Mouse (Mus musculus) forebrain, embryonic 14.5 days (tissue): ENCODE measurements at regions not wholly inside any gene's neighbourhood (a gene's known extent, or its start where the extent isn't known, plus 50 kb on each side); places are given as distances from the start of the nearest gene placed in this dataset.
A peak's percentile ranks its signal among the peaks of the same experiment; 100 is the strongest.

Experiments
- ATAC-seq: fragments of 200-750 bp; cut with Nextera tagmentation; 2 replicates; pipeline ENCODE4 v1.8.0; 2017; ENCODE audit warnings: mild to moderate bottlenecking, moderate library complexity
- DNase-seq: peaks from one replicate; pipeline ENCODE4 v3.0.0-alpha.2; 2015; ENCODE audit warnings: low spot score
- H3K27ac ChIP-seq: fragments of 300-500 bp; sonication (generic); 2 replicates; pipeline ENCODE4 v1.5.1; 2014; ENCODE audit warnings: low read depth, mild to moderate bottlenecking, control low read depth, low read length, moderate library complexity
- H3K27me3 ChIP-seq: fragments of 300-500 bp; sonication (generic); replicated peaks from 2 replicates; pipeline ENCODE4 v1.6.1; 2014; ENCODE audit warnings: low read length, control low read depth, mixed read lengths; ENCODE audit not compliant: control insufficient read depth, insufficient read depth
- H3K36me3 ChIP-seq: fragments of 300-500 bp; sonication (generic); 2 replicates; pipeline ENCODE4 v1.6.1; 2014; ENCODE audit warnings: low read length, control low read depth; ENCODE audit not compliant: control insufficient read depth, insufficient read depth
- H3K4me1 ChIP-seq: fragments of 300-500 bp; sonication (generic); 2 replicates; pipeline ENCODE4 v1.6.1; 2014; ENCODE audit warnings: antibody characterized with exemption, low read length, control low read depth; ENCODE audit not compliant: control insufficient read depth, insufficient read depth
- H3K4me2 ChIP-seq: fragments of 300-500 bp; sonication (generic); 2 replicates; pipeline ENCODE4 v1.6.1; 2014; ENCODE audit warnings: mild to moderate bottlenecking, control low read depth, low read length
- H3K4me3 ChIP-seq: fragments of 300-500 bp; sonication (generic); 2 replicates; pipeline ENCODE4 v1.5.1; 2014; ENCODE audit warnings: low read depth, low read length, control low read depth
- H3K9ac ChIP-seq: fragments of 300-500 bp; sonication (generic); 2 replicates; pipeline ENCODE4 v1.6.1; 2014; ENCODE audit warnings: mild to moderate bottlenecking, low read length, control low read depth, moderate library complexity
- H3K9me3 ChIP-seq: fragments of 300-500 bp; sonication (generic); replicated peaks from 2 replicates; pipeline ENCODE4 v1.6.1; 2016; ENCODE audit warnings: low read length, control low read depth, mixed read lengths; ENCODE audit not compliant: control insufficient read depth
- WGBS: fragments of 180-500 bp; shearing (Covaris S2); extraction: QIAGEN DNeasy Blood & Tissue Kit; methylation state at CpG from one replicate; pipeline ENCODE4 v1.1.7; 2014; 5-methylcytosine and 5-hydroxymethylcytosine counted together

- no peak overlapping the region for H3K4me3 ChIP-seq
- no peaks in the 10 kb centered on the region for H3K9me3 ChIP-seq
- no peaks in the 10 kb centered on the region for H3K27me3 ChIP-seq
- no peaks in the 10 kb centered on the region for H3K36me3 ChIP-seq
- ATAC-seq, result no peak
- H3K9ac ChIP-seq, result no peak overlapping the region
- 17% methylated on average over 4 of the region's 4 CpGs for WGBS
- H3K4me2 ChIP-seq, result no peak overlapping the region
- no peaks in the 10 kb centered on the region for H3K4me1 ChIP-seq
- DNase-seq, result no peak
- no peak overlapping the region for H3K27ac ChIP-seq
Observed at GRCm38 (mm10) chr5:85793148-85793547, 272.2 kb downstream of the Cenpc1 start.

GRCm38 (mm10) chr5:85780730-85781454 lies 284.5 kb downstream of the Cenpc1 start:
- no peak for DNase-seq
- Histone ChIP-seq H3K9ac (no peak overlapping the region), H3K4me2 (no peak overlapping the region), H3K36me3 (no peaks in the 10 kb centered on the region), H3K4me3 (no peak overlapping the region), H3K9me3 (no peaks in the 10 kb centered on the region), H3K27ac (peak overlapping the region; percentile 17; the same call in 1 of the 2 replicates), H3K4me1 (peaks cover 8% of the 10 kb centered on the region; the same call in 1 of the 2 replicates), H3K27me3 (no peaks in the 10 kb centered on the region)
- ATAC-seq, result peak; percentile 73; the same call in 1 of the 2 replicates
- 40% methylated on average over 8 of the region's 8 CpGs for WGBS

- Histone ChIP-seq H3K4me3 (no peak overlapping the region), H3K4me1 (peaks cover 8% of the 10 kb centered on the region; the same call in 1 of the 2 replicates), H3K27ac (no peak overlapping the region), H3K9me3 (no peaks in the 10 kb centered on the region), H3K36me3 (no peaks in the 10 kb centered on the region), H3K4me2 (no peak overlapping the region), H3K9ac (no peak overlapping the region), H3K27me3 (no peaks in the 10 kb centered on the region)
- DNase-seq, result no peak
- WGBS, result 31% methylated on average over 5 of the region's 5 CpGs
- 0 out of 2 replicates have a peak, but pooled peaks have one; percentile 26 for ATAC-seq
Observed at GRCm38 (mm10) chr5:85780017-85780416, 285.4 kb downstream of the Cenpc1 start.

- H3K4me3 ChIP-seq, result no peak overlapping the region
- H3K9ac ChIP-seq, result no peak overlapping the region
- ATAC-seq (no peak), DNase-seq (no peak)
- no peak overlapping the region for H3K4me2 ChIP-seq
- H3K9me3 ChIP-seq, result no peaks in the 10 kb centered on the region
- no peaks in the 10 kb centered on the region for H3K36me3 ChIP-seq
- no peaks in the 10 kb centered on the region for H3K27me3 ChIP-seq
- 58% methylated on average over 4 of the region's 4 CpGs for WGBS
- H3K27ac ChIP-seq, result no peak overlapping the region
- H3K4me1 ChIP-seq, result peaks cover 8% of the 10 kb centered on the region; the same call in 1 of the 2 replicates
Observed at GRCm38 (mm10) chr5:85779205-85779604, 286.2 kb downstream of the Cenpc1 start.

DNA sequence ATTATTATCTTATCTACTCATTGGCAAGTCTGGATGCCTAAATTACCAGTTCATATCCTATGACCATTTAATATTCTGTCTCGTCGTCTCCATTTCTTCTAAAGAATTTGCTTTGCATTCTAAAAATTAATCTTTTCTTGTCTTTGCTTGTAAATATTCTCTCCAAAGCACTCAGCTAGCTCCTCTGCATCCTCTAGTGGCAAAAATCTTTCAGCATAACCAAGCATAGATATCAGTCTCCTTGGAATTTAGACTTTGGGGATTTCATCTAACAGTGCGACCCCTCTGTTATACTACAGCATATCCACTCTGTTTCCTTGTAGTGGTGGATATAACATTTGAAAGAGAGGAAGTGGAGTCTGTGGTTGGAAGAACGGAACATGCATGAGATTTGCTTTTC lies 292.7 kb downstream of the Cenpc1 start:
- no peaks in the 10 kb centered on the region for H3K9me3 ChIP-seq
- H3K9ac ChIP-seq, result no peak overlapping the region
- 0 out of 2 replicates have a peak, but pooled peaks have one; percentile 4 for ATAC-seq
- no peak overlapping the region for H3K27ac ChIP-seq
- no peak for DNase-seq
- no peak overlapping the region for H3K4me3 ChIP-seq
- no peaks in the 10 kb centered on the region for H3K27me3 ChIP-seq
- no peaks in the 10 kb centered on the region for H3K36me3 ChIP-seq
- no peak overlapping the region for H3K4me2 ChIP-seq
- 0 out of 2 replicates have a peak, but pooled peaks cover 3% of the 10 kb centered on the region for H3K4me1 ChIP-seq
- WGBS, result 88% methylated on average over 4 of the region's 4 CpGs

DNA sequence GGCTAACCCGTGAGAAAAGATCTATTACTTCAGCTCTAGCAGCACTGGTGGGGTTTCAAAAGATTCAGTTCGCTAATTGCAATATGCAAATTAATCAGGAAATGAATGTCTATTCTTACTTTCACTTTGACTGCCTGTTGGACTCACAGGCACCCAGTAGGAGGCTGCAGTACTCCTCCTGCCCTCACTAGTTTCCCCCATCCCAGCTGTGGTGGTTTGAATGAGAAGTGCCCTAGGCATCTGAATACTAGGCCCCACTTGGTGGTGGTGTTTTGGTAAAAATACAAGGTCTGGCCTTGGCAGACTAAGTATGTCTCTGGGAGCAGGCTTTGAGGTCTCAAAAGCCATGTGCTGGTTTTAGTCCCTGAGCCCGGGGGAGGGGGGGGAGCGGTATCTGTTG lies 293.3 kb downstream of the Cenpc1 start:
- Histone ChIP-seq H3K4me2 (no peak overlapping the region), H3K9ac (no peak overlapping the region), H3K4me3 (no peak overlapping the region), H3K36me3 (no peaks in the 10 kb centered on the region), H3K27ac (no peak overlapping the region), H3K27me3 (no peaks in the 10 kb centered on the region), H3K9me3 (no peaks in the 10 kb centered on the region), H3K4me1 (0 out of 2 replicates have a peak, but pooled peaks cover 3% of the 10 kb centered on the region)
- ATAC-seq (peak; percentile 97), DNase-seq (peak; percentile 83)
- WGBS, result 16% methylated on average over 4 of the region's 4 CpGs

- H3K4me1 ChIP-seq, result 0 out of 2 replicates have a peak, but pooled peaks cover 3% of the 10 kb centered on the region
- no peaks in the 10 kb centered on the region for H3K36me3 ChIP-seq
- H3K27me3 ChIP-seq, result no peaks in the 10 kb centered on the region
- 94% methylated on average over 3 of the region's 3 CpGs for WGBS
- no peak overlapping the region for H3K27ac ChIP-seq
- no peak overlapping the region for H3K4me3 ChIP-seq
- ATAC-seq (no peak), DNase-seq (no peak)
- H3K4me2 ChIP-seq, result no peak overlapping the region
- H3K9ac ChIP-seq, result no peak overlapping the region
- H3K9me3 ChIP-seq, result no peaks in the 10 kb centered on the region
Observed at GRCm38 (mm10) chr5:85767157-85767556, 298.2 kb downstream of the Cenpc1 start.

DNA sequence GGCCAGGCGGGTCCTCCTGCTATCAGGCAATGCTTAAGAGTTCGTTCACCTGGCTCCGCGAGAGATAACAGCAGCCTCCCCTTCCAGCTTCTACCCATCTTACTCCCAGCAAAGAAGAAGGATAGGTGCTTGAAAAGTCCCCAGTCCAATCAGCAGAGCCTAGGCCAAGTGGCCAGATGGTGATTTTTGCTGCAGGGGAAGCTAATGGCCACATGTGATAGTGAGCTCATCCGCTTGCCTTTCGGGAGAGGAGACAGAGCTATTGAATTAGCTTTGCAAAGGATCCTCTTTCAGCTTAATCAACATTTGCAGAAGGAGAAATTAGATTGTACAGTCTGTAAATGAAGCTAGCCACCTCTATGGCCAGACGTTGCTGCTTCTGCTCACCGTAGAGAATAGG lies 308.7 kb downstream of the Cenpc1 start:
- no peaks in the 10 kb centered on the region for H3K9me3 ChIP-seq
- DNase-seq (no peak), ATAC-seq (peak; percentile 47; the same call in 1 of the 2 replicates)
- H3K36me3 ChIP-seq, result no peaks in the 10 kb centered on the region
- no peak overlapping the region for H3K9ac ChIP-seq
- no peak overlapping the region for H3K4me3 ChIP-seq
- peaks cover 6% of the 10 kb centered on the region for H3K4me1 ChIP-seq
- 85% methylated on average over 8 of the region's 8 CpGs for WGBS
- H3K4me2 ChIP-seq, result no peak overlapping the region
- H3K27ac ChIP-seq, result no peak overlapping the region
- H3K27me3 ChIP-seq, result no peaks in the 10 kb centered on the region

- 87% methylated on average over 12 of the region's 12 CpGs for WGBS
- no peak for DNase-seq
Observed at GRCm38 (mm10) chr5:85754227-85754626, 311.2 kb downstream of the Cenpc1 start.

More at GRCm38 (mm10) chr5:85754227-85754626, 311.2 kb downstream of the Cenpc1 start:
- no peak overlapping the region for H3K9ac ChIP-seq
- no peak overlapping the region for H3K4me2 ChIP-seq
- H3K27me3 ChIP-seq, result no peaks in the 10 kb centered on the region
- ATAC-seq, result no peak
- H3K27ac ChIP-seq, result no peak overlapping the region
- H3K4me1 ChIP-seq, result peaks cover 6% of the 10 kb centered on the region
- no peaks in the 10 kb centered on the region for H3K36me3 ChIP-seq
- H3K9me3 ChIP-seq, result no peaks in the 10 kb centered on the region
- H3K4me3 ChIP-seq, result no peak overlapping the region
